Mouse (Mus musculus): ENCODE data around the gene Pick1. TPM values are rescaled to one million over a fixed set of nuclear protein-coding genes. Genes with fewer than 3 reads are reported as not detected.
A peak's percentile ranks its signal among the peaks of the same experiment; 100 is the strongest.

The Pick1 gene
- polyA plus RNA-seq, 1 experiment, result 0.76 TPM

DNA sequence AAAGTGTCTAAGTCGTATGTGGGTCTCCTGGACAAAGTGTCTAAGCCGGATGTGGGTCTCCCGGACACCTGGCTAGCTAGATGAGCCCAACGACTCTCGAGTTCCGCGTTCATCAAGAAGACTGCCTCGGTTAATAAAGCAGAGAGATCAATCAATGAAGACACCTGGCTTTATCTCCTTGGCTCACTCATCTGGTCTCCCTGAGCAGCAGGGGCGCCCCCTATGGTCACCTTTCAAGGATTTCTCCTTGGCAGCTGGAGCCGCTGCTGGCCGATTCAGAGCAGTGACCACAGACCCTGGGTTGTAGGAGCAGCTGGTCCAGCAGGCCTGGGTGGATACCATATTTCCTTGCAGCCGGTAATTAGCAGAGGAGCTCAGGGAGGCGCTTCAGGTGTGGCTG lies 33.4 kb downstream of the Pick1 start:
- peaks cover 62% of the 10 kb centered on the region for H3K27me3 ChIP-seq (ENCODE audit: control insufficient read depth)
- H3K36me3 ChIP-seq (ENCODE audit: control insufficient read depth), result no peaks in the 10 kb centered on the region; the same call in 1 of the 2 replicates
- H3K4me1 ChIP-seq (ENCODE audit: control insufficient read depth), result peaks cover 3% of the 10 kb centered on the region
- no peak overlapping the region for H3K4me3 ChIP-seq (replicated peaks)
- TF ChIP-seq GATA1 (IDR thresholded peaks at IDR 0.05; ENCODE audit: low read length) (no peak), TAL1 (IDR thresholded peaks at IDR 0.05; ENCODE audit: low read length) (no peak)
- peaks cover 7% of the 10 kb centered on the region for H3K9me3 ChIP-seq (ENCODE audit: control insufficient read depth, low read length)

DNA sequence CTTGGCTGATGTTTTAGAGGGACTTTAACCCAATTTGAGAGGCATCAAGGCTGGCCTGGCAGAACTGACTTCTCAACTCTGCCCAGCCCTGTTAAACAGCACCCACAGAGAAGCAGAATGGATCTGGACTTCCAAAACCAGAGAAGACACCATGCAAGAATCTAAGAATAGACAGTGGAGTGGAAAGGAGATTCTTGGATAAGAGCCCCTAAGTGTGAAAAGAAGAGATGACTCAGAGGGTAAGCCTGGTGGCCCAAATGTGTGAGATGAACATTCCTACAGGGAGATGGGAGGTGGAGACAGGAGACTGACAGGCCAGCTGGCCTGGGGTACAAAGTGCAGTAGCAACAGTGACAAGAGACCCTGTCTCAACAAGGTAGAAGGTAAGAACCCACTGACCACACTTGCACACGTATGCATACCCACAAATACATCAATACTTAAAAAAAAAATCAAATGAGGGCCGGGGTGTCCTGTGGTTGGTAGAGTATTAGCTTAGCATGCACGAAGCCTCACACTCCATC lies 33.9 kb downstream of the Pick1 start:
- Histone ChIP-seq H3K4me3 (replicated peaks) (no peak overlapping the region), H3K27me3 (ENCODE audit: control insufficient read depth) (peaks cover 64% of the 10 kb centered on the region), H3K36me3 (ENCODE audit: control insufficient read depth) (no peaks in the 10 kb centered on the region; the same call in 1 of the 2 replicates), H3K4me1 (ENCODE audit: control insufficient read depth) (peaks cover 3% of the 10 kb centered on the region), H3K9me3 (ENCODE audit: control insufficient read depth, low read length) (peaks cover 7% of the 10 kb centered on the region)
- TF ChIP-seq TAL1 (IDR thresholded peaks at IDR 0.05; ENCODE audit: low read length) (no peak), GATA1 (IDR thresholded peaks at IDR 0.05; ENCODE audit: low read length) (no peak)

DNA sequence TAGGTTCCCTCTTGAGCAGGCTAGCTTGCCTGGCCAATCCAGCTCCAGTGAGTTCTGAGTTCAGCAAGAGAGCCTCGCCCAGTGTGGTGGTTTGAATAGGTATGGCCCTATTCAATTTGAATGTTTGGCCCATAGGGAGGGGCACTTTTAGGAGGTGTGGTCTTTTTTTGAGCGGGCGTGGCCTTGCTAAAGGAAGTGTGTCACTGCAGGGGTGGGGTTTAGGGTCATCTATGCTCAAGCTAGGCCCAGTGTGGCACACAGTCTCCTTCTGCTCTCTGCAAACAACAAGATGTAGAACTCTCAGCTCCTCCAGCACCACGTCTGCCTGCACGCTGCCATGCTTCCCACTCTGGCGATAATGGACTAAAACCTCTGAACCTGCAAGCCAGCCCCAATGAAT lies 34.8 kb downstream of the Pick1 start:
- Histone ChIP-seq H3K36me3 (ENCODE audit: control insufficient read depth) (no peaks in the 10 kb centered on the region; the same call in 1 of the 2 replicates), H3K9me3 (ENCODE audit: control insufficient read depth, low read length) (peaks cover 7% of the 10 kb centered on the region), H3K4me3 (replicated peaks) (no peak overlapping the region), H3K4me1 (ENCODE audit: control insufficient read depth) (peaks cover 3% of the 10 kb centered on the region), H3K27me3 (ENCODE audit: control insufficient read depth) (peaks cover 65% of the 10 kb centered on the region)
- TF ChIP-seq GATA1 (IDR thresholded peaks at IDR 0.05; ENCODE audit: low read length) (no peak), TAL1 (IDR thresholded peaks at IDR 0.05; ENCODE audit: low read length) (no peak)

DNA sequence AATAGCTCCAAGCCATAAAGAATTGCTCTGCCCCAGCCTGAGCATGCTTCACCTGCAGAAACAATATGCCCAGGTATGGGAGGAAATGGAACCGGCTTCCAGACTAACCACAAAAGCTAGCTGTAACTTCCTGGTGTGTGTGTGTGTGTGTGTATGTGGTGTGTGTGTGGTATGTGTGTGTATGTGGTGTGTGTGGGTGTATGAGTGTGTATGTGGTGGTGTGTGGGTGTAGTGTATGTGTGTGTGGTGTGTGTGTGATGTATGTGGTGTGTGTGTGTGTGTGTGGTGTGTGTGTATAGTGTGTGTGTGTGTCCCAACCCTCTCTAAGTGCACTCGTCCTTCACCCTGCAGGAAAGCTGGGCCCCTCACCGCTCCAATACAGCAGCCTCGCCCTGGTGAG lies 36.4 kb downstream of the Pick1 start:
- TF ChIP-seq GATA1 (IDR thresholded peaks at IDR 0.05; ENCODE audit: low read length) (no peak), TAL1 (IDR thresholded peaks at IDR 0.05; ENCODE audit: low read length) (no peak)
- peaks cover 5% of the 10 kb centered on the region for H3K4me1 ChIP-seq (ENCODE audit: control insufficient read depth)
- H3K36me3 ChIP-seq (ENCODE audit: control insufficient read depth), result no peaks in the 10 kb centered on the region; the same call in 1 of the 2 replicates
- no peak overlapping the region for H3K4me3 ChIP-seq (replicated peaks)
- H3K9me3 ChIP-seq (ENCODE audit: control insufficient read depth, low read length), result peaks cover 7% of the 10 kb centered on the region
- H3K27me3 ChIP-seq (ENCODE audit: control insufficient read depth), result peaks cover 54% of the 10 kb centered on the region

DNA sequence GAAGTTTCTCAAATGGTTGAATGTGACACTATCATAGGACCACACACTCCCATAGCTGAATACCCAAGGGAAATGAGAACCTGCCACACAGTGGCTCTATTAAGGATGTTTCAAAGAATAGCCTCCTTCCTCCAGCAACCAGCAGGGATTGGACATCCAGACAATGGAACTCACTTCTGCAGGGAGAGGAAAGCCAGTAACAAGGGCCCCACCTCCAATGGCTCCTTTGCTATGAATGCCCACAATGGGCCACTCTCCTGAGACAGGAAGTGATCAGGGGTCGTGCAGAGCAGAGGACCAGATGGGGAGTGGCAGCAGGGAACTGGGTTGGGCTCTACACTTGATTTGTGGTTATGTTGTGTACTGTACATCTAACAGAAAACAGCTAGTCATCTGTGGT lies 39.5 kb downstream of the Pick1 start:
- TF ChIP-seq GATA1 (IDR thresholded peaks at IDR 0.05; ENCODE audit: low read length) (no peak), TAL1 (IDR thresholded peaks at IDR 0.05; ENCODE audit: low read length) (no peak)
- Histone ChIP-seq H3K27me3 (ENCODE audit: control insufficient read depth) (peaks cover 32% of the 10 kb centered on the region), H3K9me3 (ENCODE audit: control insufficient read depth, low read length) (peaks cover 5% of the 10 kb centered on the region), H3K36me3 (ENCODE audit: control insufficient read depth) (no peaks in the 10 kb centered on the region; the same call in 1 of the 2 replicates), H3K4me3 (replicated peaks) (no peak overlapping the region), H3K4me1 (ENCODE audit: control insufficient read depth) (peaks cover 13% of the 10 kb centered on the region)

DNA sequence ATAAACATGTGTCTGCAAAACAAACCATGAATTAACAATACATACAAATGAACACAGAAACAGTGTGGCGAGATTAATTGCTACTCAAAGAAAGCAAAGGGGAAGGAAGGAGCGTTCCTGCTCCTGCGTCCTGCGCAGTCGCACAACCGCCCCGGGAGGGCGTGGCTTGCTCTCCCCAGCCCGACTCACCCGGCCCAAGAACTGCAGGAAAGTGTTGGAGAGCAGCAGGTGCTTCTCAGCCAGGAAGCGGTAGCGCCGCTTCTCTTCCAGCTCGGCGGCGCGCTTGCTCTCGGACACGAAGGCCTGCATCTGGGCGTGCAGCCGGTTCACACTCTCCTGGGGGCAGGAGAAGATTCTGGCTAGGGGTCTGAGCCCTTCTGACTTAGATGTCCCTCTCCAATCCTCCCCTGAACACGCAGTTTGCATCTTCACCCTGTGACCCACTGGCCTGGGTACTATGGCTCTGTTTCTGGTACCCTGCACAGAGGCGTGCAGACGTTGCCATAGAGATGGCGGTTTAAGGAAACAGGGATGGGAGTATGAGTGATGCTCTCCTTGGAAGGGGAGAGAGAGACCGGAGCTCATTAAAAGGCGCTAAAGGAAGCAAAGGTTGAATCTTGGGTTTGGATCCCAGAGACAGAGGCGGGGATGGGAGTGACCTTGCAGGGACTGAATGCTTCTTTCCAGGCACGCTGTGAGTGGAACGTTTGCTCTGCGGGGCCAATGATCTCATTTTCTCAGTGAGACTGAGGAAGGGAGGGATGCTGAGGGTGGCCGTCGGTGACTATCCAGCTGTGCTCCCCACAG lies 41.5 kb downstream of the Pick1 start:
- Histone ChIP-seq H3K4me1 (ENCODE audit: control insufficient read depth) (peaks cover 13% of the 10 kb centered on the region), H3K36me3 (ENCODE audit: control insufficient read depth) (no peaks in the 10 kb centered on the region; the same call in 1 of the 2 replicates), H3K27me3 (ENCODE audit: control insufficient read depth) (peaks cover 21% of the 10 kb centered on the region), H3K9me3 (ENCODE audit: control insufficient read depth, low read length) (no peaks in the 10 kb centered on the region), H3K4me3 (replicated peaks) (peak overlapping the region; percentile 33)
- TF ChIP-seq TAL1 (IDR thresholded peaks at IDR 0.05; ENCODE audit: low read length) (no peak), GATA1 (IDR thresholded peaks at IDR 0.05; ENCODE audit: low read length) (no peak)

DNA sequence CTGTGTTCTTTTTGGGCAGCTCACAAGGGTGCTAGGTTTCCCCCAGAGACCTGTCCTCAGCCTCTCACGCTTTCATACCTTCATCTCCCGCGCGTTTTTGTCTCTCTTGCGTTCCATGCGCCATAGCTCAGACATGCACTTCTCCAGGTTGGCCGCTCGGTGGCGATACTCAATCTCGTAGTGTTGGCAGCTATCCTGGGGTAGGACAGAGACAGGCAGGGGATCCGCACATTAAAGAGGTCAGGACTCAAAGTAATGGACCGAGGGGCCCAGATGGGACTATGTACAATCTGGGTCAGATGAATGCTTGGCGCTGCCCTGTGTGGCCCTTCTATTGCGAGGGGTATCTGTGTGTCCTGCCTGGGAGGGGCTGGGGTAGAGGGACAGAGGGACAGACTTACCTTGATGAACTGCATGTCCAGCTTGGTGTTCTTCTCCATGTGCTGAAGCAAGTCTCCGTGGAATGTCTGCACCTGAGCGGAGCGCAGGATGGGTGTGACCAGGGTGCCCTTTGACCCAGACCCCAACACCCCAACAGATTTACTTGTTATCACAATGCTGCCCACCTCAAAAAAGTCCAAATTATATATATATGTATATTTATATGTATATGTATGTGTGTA lies 42.3 kb downstream of the Pick1 start:
- H3K4me3 ChIP-seq (replicated peaks), result peak overlapping the region; percentile 33
- no peaks in the 10 kb centered on the region; the same call in 1 of the 2 replicates for H3K36me3 ChIP-seq (ENCODE audit: control insufficient read depth)
- peaks cover 21% of the 10 kb centered on the region for H3K27me3 ChIP-seq (ENCODE audit: control insufficient read depth)
- no peak for TF ChIP-seq TAL1 (IDR thresholded peaks at IDR 0.05; ENCODE audit: low read length)
- TF ChIP-seq GATA1 (IDR thresholded peaks at IDR 0.05; ENCODE audit: low read length), result no peak
- H3K4me1 ChIP-seq (ENCODE audit: control insufficient read depth), result peaks cover 13% of the 10 kb centered on the region
- no peaks in the 10 kb centered on the region for H3K9me3 ChIP-seq (ENCODE audit: control insufficient read depth, low read length)

DNA sequence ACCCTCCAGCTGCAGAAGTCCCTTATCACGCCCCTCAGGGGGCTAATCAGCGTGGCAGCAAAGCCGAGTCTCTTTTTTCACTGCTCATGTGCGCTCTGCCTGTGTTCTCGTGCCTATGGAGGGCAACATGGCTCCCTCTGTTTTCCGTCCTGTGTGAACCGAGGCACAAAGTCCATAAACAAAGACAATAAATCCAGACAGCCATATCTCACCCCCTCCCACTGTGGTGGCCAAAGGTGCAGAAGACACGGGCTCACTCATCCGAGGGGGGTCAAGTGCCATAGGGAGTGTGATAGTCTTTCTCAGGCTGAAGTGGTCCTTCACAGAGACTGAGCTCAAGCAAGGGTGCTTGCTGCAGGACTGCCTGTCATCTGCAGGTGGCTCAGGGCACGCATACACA lies 44.0 kb downstream of the Pick1 start:
- no peaks in the 10 kb centered on the region; the same call in 1 of the 2 replicates for H3K36me3 ChIP-seq (ENCODE audit: control insufficient read depth)
- H3K4me3 ChIP-seq (replicated peaks), result no peak overlapping the region
- H3K27me3 ChIP-seq (ENCODE audit: control insufficient read depth), result peaks cover 15% of the 10 kb centered on the region
- no peak for TF ChIP-seq GATA1 (IDR thresholded peaks at IDR 0.05; ENCODE audit: low read length)
- peaks cover 13% of the 10 kb centered on the region for H3K4me1 ChIP-seq (ENCODE audit: control insufficient read depth)
- H3K9me3 ChIP-seq (ENCODE audit: control insufficient read depth, low read length), result peaks cover 3% of the 10 kb centered on the region

DNA sequence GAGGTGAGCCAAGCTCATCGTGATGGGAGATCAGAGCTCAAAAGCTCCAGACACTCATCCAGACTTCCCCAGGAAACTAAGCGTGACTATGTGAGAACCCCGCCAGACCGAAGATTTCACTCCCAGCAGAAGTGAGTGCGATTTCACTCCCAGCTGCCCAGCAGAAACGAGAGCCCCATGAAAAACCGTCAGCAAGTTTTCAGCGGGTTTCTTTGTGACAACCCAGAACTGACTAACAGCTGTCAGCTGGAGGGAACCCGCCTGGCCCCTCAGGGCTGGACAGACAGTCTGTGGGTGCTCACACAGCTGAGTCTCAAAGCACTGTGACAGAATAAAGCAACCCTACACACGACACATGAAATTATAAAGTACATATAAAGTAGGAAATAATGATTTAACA lies 48.8 kb downstream of the Pick1 start:
- Histone ChIP-seq H3K4me3 (replicated peaks) (no peak overlapping the region), H3K36me3 (ENCODE audit: control insufficient read depth) (no peaks in the 10 kb centered on the region; the same call in 1 of the 2 replicates), H3K9me3 (ENCODE audit: control insufficient read depth, low read length) (peaks cover 6% of the 10 kb centered on the region), H3K4me1 (ENCODE audit: control insufficient read depth) (peaks cover 25% of the 10 kb centered on the region), H3K27me3 (ENCODE audit: control insufficient read depth) (peaks cover 3% of the 10 kb centered on the region; the same call in 1 of the 2 replicates)
- no peak for TF ChIP-seq TAL1 (IDR thresholded peaks at IDR 0.05; ENCODE audit: low read length)
- no peak for TF ChIP-seq GATA1 (IDR thresholded peaks at IDR 0.05; ENCODE audit: low read length)

All from erythroblast, embryonic 14.5 days (primary cell).